Mouse (Mus musculus) lung, postnatal 10 days (tissue): ENCODE results near the gene Casc3.

Source experiments
- DNase-seq: peaks from one replicate; pipeline ENCODE4 v3.0.0; 2021

The Casc3 gene

DNA sequence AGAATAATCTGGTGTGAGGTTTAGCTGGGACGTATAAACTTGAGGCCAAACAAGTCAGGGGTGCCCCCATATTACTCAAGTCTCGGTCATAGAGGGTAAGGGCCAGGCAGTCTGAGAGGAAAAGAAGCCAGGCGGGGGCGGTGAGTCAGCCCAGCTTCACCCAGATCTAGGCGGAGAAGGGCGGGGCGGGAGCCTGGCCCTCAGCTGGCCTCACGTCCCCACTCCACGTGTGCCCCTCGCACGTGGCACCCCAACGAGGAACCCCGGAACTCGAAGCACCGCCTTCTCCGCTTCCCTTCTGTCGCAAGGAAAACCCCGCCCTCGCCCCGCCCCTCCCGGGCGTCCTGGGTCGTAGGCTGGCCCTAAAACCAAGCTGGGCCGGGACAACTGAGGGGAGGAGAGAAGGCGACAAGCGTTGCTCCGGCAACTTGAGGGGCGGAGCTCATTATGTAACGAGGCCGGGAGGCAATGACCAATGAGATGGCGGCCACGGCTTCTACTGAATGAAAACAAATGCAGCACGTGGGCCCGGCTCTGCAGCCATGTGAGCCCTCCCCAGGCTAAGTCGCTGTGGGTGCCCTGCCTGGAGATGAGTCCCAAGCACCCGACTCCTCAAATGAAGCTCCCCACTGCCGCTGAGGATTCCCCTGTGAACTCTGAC lies 30.9 kb upstream of the Casc3 start:
- peak; percentile 100 for DNase-seq

DNA sequence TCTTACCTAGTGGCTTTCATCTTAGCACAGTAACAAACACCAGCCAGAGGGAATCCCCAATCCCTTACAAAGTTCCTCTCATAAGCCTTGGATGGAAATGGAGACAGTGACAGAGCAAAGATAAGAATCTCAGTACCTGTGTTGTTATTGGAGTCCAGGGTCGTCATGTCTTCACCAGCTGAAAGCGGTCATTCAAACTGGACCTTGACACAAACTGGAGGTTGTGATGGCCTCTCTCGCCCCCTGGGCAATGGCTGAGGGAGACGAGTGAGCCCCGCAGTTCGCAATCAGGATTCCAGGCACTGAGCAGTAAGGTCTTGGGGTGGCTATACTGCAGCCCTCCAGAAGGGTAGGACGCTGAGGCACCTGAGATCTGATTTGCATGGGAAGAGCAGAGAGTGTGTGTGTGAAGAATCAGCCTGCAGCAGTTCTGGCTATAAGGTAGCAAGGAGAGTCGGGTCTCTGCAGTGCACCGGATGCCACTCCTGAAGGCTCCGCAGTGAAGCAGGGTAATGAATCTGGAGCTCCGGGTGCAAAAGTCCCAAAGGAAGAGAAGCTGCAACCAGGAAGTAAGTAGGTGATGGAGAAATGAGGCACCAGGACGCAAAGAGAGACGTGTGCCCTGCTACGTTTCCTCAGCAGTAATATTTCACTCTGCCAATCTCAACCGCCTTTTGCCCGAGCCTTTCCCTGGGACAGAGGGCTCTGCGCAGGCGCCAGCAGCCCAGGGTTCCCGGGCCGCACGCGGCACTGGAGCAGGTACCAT lies 29.9 kb upstream of the Casc3 start, which contains the start of gene Nr1d1:
TSS of gene Nr1d1 (minus strand) at position 752 of the 766 bp plus-strand sequence.
- DNase-seq = no peak

GRCm38 (mm10) chr11:98775348-98776051 lies 29.2 kb upstream of the Casc3 start:
- peak; percentile 99 for DNase-seq

- DNase-seq = no peak
Measured at GRCm38 (mm10) chr11:98776052-98776764, 28.5 kb upstream of the Casc3 start.

GRCm38 (mm10) chr11:98776843-98777590 lies 27.7 kb upstream of the Casc3 start:
- DNase-seq = peak; percentile 84

DNA sequence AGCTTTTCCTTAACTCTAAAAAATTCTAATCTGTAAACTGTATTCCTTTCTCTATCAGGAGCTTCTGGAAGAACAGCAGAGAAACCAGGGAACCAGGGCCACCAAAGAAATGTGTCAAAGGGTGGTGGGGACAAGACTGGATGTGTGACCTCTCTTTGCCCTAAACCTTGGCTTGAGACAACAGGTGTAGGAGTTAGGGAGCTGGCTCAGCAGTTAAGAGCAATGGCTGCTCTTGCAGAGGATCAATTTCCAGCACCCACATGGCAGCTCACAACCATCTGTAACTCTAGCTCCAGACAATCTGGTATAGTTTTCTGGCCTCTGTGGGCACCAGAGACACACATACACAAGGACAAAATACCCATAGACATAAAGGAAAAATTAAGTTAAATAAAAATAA lies 26.8 kb upstream of the Casc3 start:
- no peak for DNase-seq

GRCm38 (mm10) chr11:98781851-98782512 lies 22.7 kb upstream of the Casc3 start:
- DNase-seq = peak; percentile 88

DNA sequence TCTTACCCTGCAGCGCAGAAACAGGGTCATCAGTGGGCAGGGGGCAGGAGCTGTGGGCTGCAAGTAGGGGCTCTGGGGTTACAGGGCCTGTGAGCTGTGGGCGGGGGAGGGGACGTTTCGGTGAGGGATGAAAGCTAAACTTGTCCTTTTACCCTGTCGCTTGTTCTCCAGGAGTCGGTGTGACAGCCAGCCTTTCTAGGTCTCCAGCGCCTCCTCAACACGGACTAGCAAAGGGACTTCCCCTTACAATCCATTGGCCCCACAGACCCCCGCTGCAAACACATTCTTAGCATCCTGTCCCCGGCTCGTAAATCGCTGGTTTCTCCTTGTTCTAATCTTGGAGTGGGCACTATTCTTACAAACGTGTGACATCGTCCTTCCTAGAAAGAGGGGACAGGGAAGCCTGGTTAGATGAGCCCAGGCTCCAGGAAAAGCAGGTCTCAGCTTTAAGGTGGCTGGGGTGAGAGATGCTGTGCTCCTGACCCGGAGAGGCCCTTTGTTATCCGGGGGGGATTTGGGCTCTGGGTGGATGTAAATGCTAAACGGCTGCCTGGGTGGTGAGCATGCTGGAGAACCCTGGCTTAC lies 22.0 kb upstream of the Casc3 start:
- peak; percentile 76 for DNase-seq

- DNase-seq = peak; percentile 98
Measured at GRCm38 (mm10) chr11:98783236-98783696, 21.4 kb upstream of the Casc3 start.

- no peak for DNase-seq
Measured at GRCm38 (mm10) chr11:98784139-98784538, 20.6 kb upstream of the Casc3 start.

DNA sequence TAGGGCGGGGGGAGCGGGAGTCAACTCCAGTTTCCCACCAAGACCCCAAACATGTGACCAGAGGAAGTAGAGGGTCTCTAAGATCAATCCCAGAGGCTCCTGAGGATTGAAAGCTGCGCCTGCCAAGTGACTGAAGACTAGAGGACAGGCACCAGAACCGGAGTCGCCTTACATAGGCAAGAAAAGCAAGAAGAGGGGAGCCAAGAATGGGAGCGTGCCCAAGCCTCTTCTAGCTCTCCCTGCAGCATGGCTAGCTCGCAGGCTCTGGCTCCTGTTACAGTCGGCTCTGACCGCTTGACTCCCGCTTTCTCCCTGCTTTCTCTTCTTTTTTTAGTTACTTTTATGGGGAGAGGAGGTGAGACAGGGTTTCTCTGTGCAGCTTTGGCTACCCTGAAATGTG lies 19.5 kb upstream of the Casc3 start:
- DNase-seq = peak; percentile 57

DNA sequence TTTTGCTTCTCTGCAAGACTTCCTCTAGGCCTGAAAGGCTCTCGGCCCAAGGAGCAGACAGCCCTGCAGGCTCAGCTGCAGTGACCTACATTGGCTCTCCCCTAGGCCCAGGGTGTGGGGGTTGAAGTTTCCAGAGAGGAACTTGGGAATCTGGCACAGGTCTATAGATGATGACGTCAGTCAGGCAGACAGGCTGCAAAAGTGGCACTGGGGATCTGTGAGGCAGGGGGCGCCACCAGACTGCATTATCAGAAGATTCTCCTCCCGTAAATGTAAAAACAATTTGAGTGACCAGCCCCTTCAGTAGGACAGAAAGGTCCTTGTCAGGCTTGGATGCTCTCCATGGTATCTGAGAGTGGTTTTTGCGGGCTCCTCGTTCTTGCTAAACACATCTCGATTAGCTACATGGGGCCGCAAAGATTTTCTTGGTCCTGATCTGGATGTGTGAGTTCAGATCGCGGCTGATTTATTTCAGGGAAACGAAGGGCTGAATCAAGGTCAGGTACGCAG lies 18.9 kb upstream of the Casc3 start:
- DNase-seq = peak; percentile 95

- peak; percentile 99 for DNase-seq
Measured at GRCm38 (mm10) chr11:98786359-98787214, 18.1 kb upstream of the Casc3 start.

GRCm38 (mm10) chr11:98787229-98787628 lies 17.5 kb upstream of the Casc3 start:
- no peak for DNase-seq

DNA sequence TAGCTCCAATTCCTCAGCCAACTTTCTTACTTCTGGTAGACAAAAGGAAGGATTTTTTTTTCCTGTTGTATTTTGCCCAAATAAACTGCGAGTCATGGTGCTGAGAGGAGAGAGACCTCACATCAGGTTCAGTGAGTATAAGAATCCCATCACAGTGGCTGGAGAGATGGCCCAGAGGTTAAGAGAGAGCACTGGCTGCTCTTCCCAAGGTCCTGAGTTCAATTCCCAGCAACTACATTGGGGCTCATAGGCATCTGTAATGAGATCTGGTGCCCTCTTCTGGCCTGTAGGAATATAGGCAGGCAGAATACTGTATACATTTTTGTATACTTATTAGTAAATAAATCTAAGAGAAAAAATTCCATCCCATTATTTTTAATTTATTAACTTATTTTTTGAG lies 17.0 kb upstream of the Casc3 start:
- no peak for DNase-seq

- DNase-seq = no peak
Measured at GRCm38 (mm10) chr11:98788139-98788538, 16.6 kb upstream of the Casc3 start.

- DNase-seq = peak; percentile 97
Measured at GRCm38 (mm10) chr11:98788550-98789218, 16.0 kb upstream of the Casc3 start.

DNA sequence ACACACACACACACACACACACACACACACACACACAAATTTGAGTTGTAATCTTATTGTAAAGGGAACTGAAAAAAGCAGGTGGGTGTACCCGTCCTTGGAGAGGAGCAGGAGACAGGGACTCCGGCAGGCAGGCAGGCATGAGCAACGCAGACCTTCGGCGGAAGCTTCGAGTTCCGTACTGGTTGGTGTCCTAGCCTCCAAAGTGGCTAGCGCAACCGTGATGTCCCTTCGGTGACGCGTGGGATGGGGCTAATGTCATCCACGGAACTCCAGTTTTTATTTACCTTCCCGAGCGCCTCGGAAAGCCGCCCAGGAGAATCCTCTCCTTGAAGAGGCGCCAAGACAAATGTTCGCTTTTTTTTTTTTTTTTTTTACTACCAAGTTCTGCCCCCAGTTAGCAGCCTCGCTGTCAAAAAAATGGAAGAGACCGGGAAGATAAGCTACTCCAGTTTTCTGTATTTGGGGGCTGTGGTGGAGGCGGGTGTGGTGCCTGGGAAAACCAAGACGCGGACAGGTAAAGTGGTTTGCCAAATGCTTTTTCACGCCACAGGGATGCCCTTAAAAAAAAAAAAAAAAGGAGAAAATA lies 15.4 kb upstream of the Casc3 start:
- DNase-seq = no peak

DNA sequence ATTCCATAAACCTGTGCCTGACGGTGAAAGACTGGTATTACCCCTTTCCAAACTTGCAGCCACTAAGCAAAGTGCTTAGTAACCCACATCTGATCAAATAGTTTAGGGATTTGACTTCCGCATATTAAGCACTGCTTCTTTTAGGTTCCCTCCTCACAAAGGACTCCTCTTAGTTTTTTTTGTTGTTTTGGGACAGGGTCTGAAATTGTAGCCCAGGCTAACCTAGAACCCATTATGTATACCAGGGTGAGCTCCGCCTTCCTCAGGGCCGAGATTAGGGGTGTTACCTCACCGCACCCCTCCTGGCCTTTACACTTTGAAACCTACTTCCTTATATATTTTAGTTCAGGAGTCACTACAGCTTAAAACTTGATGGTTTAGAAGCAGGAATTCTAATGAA lies 14.9 kb upstream of the Casc3 start:
- DNase-seq = no peak
